Comparison of ENCODE assay signal across 12 mouse cellular contexts in the genomic region with DNA sequence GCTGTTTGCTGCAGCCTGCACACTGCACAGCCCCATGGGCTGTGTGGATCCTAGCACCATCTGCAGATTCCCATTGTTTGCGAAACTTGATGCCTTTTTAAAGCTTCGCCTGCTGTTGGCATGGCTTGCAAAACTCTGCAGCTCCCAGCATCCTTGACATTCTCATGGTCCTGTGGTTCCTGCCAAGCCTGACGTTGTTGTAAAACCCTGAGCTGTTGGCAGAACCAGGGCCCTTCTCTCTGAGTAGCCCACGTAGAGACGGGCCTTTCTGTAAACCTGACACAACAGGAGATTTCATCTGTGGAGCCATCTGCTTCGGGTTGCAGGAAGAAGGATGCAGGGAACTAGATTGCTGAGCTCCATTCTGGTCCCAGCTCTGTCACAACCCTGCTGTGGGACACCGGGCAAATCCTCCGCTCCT. TPM values are rescaled to one million over a fixed set of nuclear protein-coding genes. Genes with fewer than 3 reads are reported as not detected.
A peak's percentile ranks its signal among the peaks of the same experiment; 100 is the strongest.
DNase-seq lines count a peak whose midpoint lies in the region; ATAC-seq lines count a peak whose summit lies in the region.
"Had no signal": no experiment of that assay in that cellular context is flagged by ENCODE, and none has a peak within 500 bp of the region (broad histone marks: within the 10 kb centered on the region; RNA-seq: fewer than 3 reads in every experiment).

No protein-coding gene starts in this region.

- H3K36me3 ChIP-seq in forebrain, embryonic 10.5 days (replicated peaks): no peaks in the 10 kb centered on the region
- H3K36me3 ChIP-seq in forebrain, embryonic 12.5 days (replicated peaks): no peaks in the 10 kb centered on the region
- H3K36me3 ChIP-seq: midbrain, embryonic 12.5 days had no signal

- peaks cover 30% of the 10 kb centered on the region for H3K4me1 ChIP-seq in forebrain, embryonic 10.5 days
- H3K4me1 ChIP-seq in forebrain, embryonic 12.5 days: peaks cover 3% of the 10 kb centered on the region; the same call in 1 of the 2 replicates
- H3K4me1 ChIP-seq: midbrain, embryonic 12.5 days had no signal

- H3K27ac ChIP-seq in forebrain, embryonic 10.5 days: peak overlapping the region; percentile 26; the same call in 1 of the 2 replicates
- no peak overlapping the region for H3K27ac ChIP-seq in forebrain, embryonic 12.5 days
- H3K27ac ChIP-seq: midbrain, embryonic 12.5 days had no signal

- H3K4me2 ChIP-seq in forebrain, embryonic 12.5 days: no peak overlapping the region
- H3K4me2 ChIP-seq: midbrain, embryonic 12.5 days had no signal

- ATAC-seq in forebrain, embryonic 12.5 days (ENCODE audit: low FRiP score): no peak
- ATAC-seq in monocyte, adult 5-6 weeks (replicated peaks; ENCODE audit: insufficient number of reproducible peaks, low FRiP score, low TSS enrichment, poor library complexity, severe bottlenecking): no peak

- WGBS in forebrain, embryonic 10.5 days: 74% methylated on average over 8 of the region's 8 CpGs
- WGBS in forebrain, embryonic 12.5 days: 77% methylated on average over 8 of the region's 8 CpGs

- no peak overlapping the region for H3K4me3 ChIP-seq in forebrain, embryonic 10.5 days
- no peak overlapping the region for H3K4me3 ChIP-seq in forebrain, embryonic 12.5 days (replicated peaks)
- H3K4me3 ChIP-seq: midbrain, embryonic 12.5 days had no signal

- 0 out of 2 replicates have a peak, but pooled peaks cover 9% of the 10 kb centered on the region for H3K27me3 ChIP-seq in forebrain, embryonic 10.5 days (ENCODE audit: poor library complexity, severe bottlenecking)
- H3K27me3 ChIP-seq in forebrain, embryonic 12.5 days: peaks cover 8% of the 10 kb centered on the region; the same call in 1 of the 2 replicates

- DNase-seq in forebrain, embryonic 10.5 days (ENCODE audit: extremely low spot score, low spot score): no peak
- peak; percentile 95 for DNase-seq in brain, adult 2 months (ENCODE audit: low read depth, low spot score)
- DNase-seq in frontal cortex, postnatal 10 days (ENCODE audit: low spot score in 2 of 2): peak; percentile 32 to 47
- peak; percentile 45 to 51 for DNase-seq in left cerebral cortex, postnatal 10 days (ENCODE audit: extremely low spot score in 1 of 2, low spot score in 2 of 2)
- no peak for DNase-seq in spleen, adult 12 weeks (ENCODE audit: low spot score)
- DNase-seq in c-Kit-positive CD71-positive TER-119-positive erythroid progenitor cells, embryonic 14.5 days (ENCODE audit: low spot score): no peak

- no peak overlapping the region for H3K9ac ChIP-seq in forebrain, embryonic 12.5 days
- H3K9ac ChIP-seq: midbrain, embryonic 12.5 days had no signal

- H3K9me3 ChIP-seq in forebrain, embryonic 10.5 days: no peaks in the 10 kb centered on the region
- H3K9me3 ChIP-seq in forebrain, embryonic 12.5 days: no peaks in the 10 kb centered on the region
- H3K9me3 ChIP-seq: midbrain, embryonic 12.5 days had no signal

- intact Hi-C loops in left cerebral cortex, postnatal 10 days (cut with DNase I): loop anchor here (5.0 kb wide), 1 partner anchor 81 kb away; a partner anchor contains a TSS

RNA-seq across cellular contexts. Expression of a gene that starts 2.8 kb away (rescaled TPM):
- polyA plus RNA-seq in forebrain, embryonic 10.5 days (2016; fragmentation: Nextera tagmentation; extraction: Ambion mirVana): 1.6 and 2.0 TPM in 2 replicates
- 2.2 and 2.4 TPM in 2 replicates for polyA plus RNA-seq in forebrain, embryonic 12.5 days (2016; fragmentation: Nextera tagmentation; extraction: Ambion mirVana)
- 10 to 100 TPM; 15.4 to 15.8 TPM for total RNA-seq in left cerebral cortex, postnatal 10 days (2021)
- total RNA-seq in monocyte, adult 5-6 weeks (2017): 0.48 to 2.1 TPM in 2 of 3 replicates, not detected in the other
- polyA plus RNA-seq: C2C12 had no signal

RNA-seq across cellular contexts. Expression of a gene that starts 21.8 kb away (rescaled TPM):
- not detected in 2 replicates for polyA plus RNA-seq in forebrain, embryonic 10.5 days (2016; fragmentation: Nextera tagmentation; extraction: Ambion mirVana)
- polyA plus RNA-seq in forebrain, embryonic 12.5 days (2016; fragmentation: Nextera tagmentation; extraction: Ambion mirVana): not detected in 2 replicates
- under 1 TPM in 1 of 2 experiments, not detected in 1; 0.51 TPM for total RNA-seq in left cerebral cortex, postnatal 10 days (2021)
- total RNA-seq in monocyte, adult 5-6 weeks (2017): not detected in 3 replicates
- polyA plus RNA-seq: C2C12; midbrain, embryonic 12.5 days had no signal

RNA-seq across cellular contexts. Expression of a gene that starts 55.0 kb away (rescaled TPM):
- polyA plus RNA-seq in forebrain, embryonic 10.5 days (2016; fragmentation: Nextera tagmentation; extraction: Ambion mirVana): not detected in 2 replicates
- not detected in 2 replicates for polyA plus RNA-seq in forebrain, embryonic 12.5 days (2016; fragmentation: Nextera tagmentation; extraction: Ambion mirVana)
- not detected for total RNA-seq in left cerebral cortex, postnatal 10 days (2021)
- not detected in 3 replicates for total RNA-seq in monocyte, adult 5-6 weeks (2017)
- total RNA-seq: left cerebral cortex, adult 8-10 months had no signal
- polyA plus RNA-seq: C2C12; gonadal fat pad, adult 2 months; midbrain, embryonic 12.5 days had no signal

Comparison
In these comparisons a context has a peak if more than half of its experiments do, and no peak if none do; other contexts are left out.
1. DNase-seq: peak in brain, adult 2 months (single experiment), frontal cortex, postnatal 10 days (2 of 2) and left cerebral cortex, postnatal 10 days (2 of 2); none in forebrain, embryonic 10.5 days (single experiment), spleen, adult 12 weeks (single experiment) and c-Kit-positive CD71-positive TER-119-positive erythroid progenitor cells, embryonic 14.5 days (single experiment).